Comparison of ENCODE assay signal across 12 mouse cellular contexts in genomic region chr17:6852177-6852947, GRCm38 (mm10).
DNase-seq lines count a peak whose midpoint lies in the region; ATAC-seq and TF ChIP-seq lines count a peak whose summit lies in the region.
"Had no signal": no experiment of that assay in that cellular context is flagged by ENCODE, and none has a peak within 500 bp of the region (broad histone marks: within the 10 kb centered on the region; RNA-seq: fewer than 3 reads in every experiment).

No protein-coding gene starts in this region.

- no peak for TF ChIP-seq CTCF in kidney, adult 2 months (conservative IDR thresholded peaks at IDR 0.05; ENCODE audit: insufficient read depth, insufficient read length, low read depth, low read length)
- TF ChIP-seq CTCF in lung, postnatal 0 days (IDR thresholded peaks at IDR 0.05): peak; percentile 55

- H3K4me3 ChIP-seq in kidney, adult 2 months (ENCODE audit: insufficient read depth, low read depth, low read length): no peak overlapping the region
- H3K4me3 ChIP-seq in lung, postnatal 0 days (ENCODE audit: low read depth, low read length): no peak overlapping the region
- no peak overlapping the region for H3K4me3 ChIP-seq in limb, embryonic 10.5 days
- H3K4me3 ChIP-seq: embryonic facial prominence, embryonic 12.5 days; heart, embryonic 13.5 days; midbrain, embryonic 12.5 days had no signal

- H3K27me3 ChIP-seq in kidney, adult 2 months (replicated peaks; ENCODE audit: control insufficient read depth, insufficient read depth, low read length): no peaks in the 10 kb centered on the region
- H3K27me3 ChIP-seq in lung, postnatal 0 days (replicated peaks; ENCODE audit: insufficient read depth, low read length): no peaks in the 10 kb centered on the region
- H3K27me3 ChIP-seq in limb, embryonic 10.5 days (ENCODE audit: low read depth, poor library complexity, severe bottlenecking): no peaks in the 10 kb centered on the region
- H3K27me3 ChIP-seq: embryonic facial prominence, embryonic 12.5 days; heart, embryonic 13.5 days; midbrain, embryonic 12.5 days had no signal

- H3K9me3 ChIP-seq in lung, postnatal 0 days (ENCODE audit: low read length): no peaks in the 10 kb centered on the region
- no peaks in the 10 kb centered on the region for H3K9me3 ChIP-seq in limb, embryonic 10.5 days (replicated peaks)
- H3K9me3 ChIP-seq: embryonic facial prominence, embryonic 12.5 days; heart, embryonic 13.5 days; midbrain, embryonic 12.5 days had no signal

- no peak for TF ChIP-seq POLR2A in kidney, adult 2 months (IDR thresholded peaks at IDR 0.05; ENCODE audit: low read depth, low read length)

- H3K27ac ChIP-seq in kidney, adult 2 months (ENCODE audit: insufficient read depth, low read depth, low read length): no peak overlapping the region
- no peak overlapping the region for H3K27ac ChIP-seq in lung, postnatal 0 days (ENCODE audit: low read length)
- H3K27ac ChIP-seq in limb, embryonic 10.5 days: no peak overlapping the region
- H3K27ac ChIP-seq: embryonic facial prominence, embryonic 12.5 days; heart, embryonic 13.5 days; midbrain, embryonic 12.5 days had no signal

- WGBS in kidney, adult 2 months: 52% methylated on average over 11 of the region's 11 CpGs
- 66% methylated on average over 11 of the region's 11 CpGs for WGBS in lung, postnatal 0 days
- WGBS in limb, embryonic 10.5 days: 53% methylated on average over 11 of the region's 11 CpGs

- peak; percentile 17 for DNase-seq in 416B (ENCODE audit: low read depth)
- peak; percentile 23 for DNase-seq in CD4-positive helper T cell, adult 2 months (ENCODE audit: low read depth, low spot score)
- DNase-seq in kidney, adult 2 months: peak; percentile 57
- no peak for DNase-seq in lung, postnatal 0 days (ENCODE audit: low spot score)
- DNase-seq in cerebellum, adult 11 months: no peak
- DNase-seq in limb, embryonic 10.5 days (ENCODE audit: low spot score): no peak
- DNase-seq in cerebellum, adult 9-11 months: no peak
- DNase-seq in gastrocnemius, postnatal 10 days: no peak
- DNase-seq: adrenal gland, postnatal 14 days had no signal

- no peaks in the 10 kb centered on the region for H3K4me1 ChIP-seq in kidney, adult 2 months (ENCODE audit: control insufficient read depth, insufficient read depth, low read length)
- no peaks in the 10 kb centered on the region for H3K4me1 ChIP-seq in lung, postnatal 0 days (ENCODE audit: insufficient read depth, low read depth, low read length)
- H3K4me1 ChIP-seq in limb, embryonic 10.5 days: 0 out of 2 replicates have a peak, but pooled peaks cover 7% of the 10 kb centered on the region
- H3K4me1 ChIP-seq: embryonic facial prominence, embryonic 12.5 days; heart, embryonic 13.5 days; midbrain, embryonic 12.5 days had no signal

- H3K4me2 ChIP-seq in lung, postnatal 0 days (replicated peaks; ENCODE audit: low read depth, low read length): no peak overlapping the region
- H3K4me2 ChIP-seq: embryonic facial prominence, embryonic 12.5 days; heart, embryonic 13.5 days; midbrain, embryonic 12.5 days had no signal

- no peaks in the 10 kb centered on the region for H3K36me3 ChIP-seq in kidney, adult 2 months (ENCODE audit: control insufficient read depth, insufficient read depth, low read length)
- no peaks in the 10 kb centered on the region for H3K36me3 ChIP-seq in lung, postnatal 0 days (ENCODE audit: insufficient read depth, low read length)
- no peaks in the 10 kb centered on the region for H3K36me3 ChIP-seq in limb, embryonic 10.5 days
- H3K36me3 ChIP-seq: embryonic facial prominence, embryonic 12.5 days; heart, embryonic 13.5 days; midbrain, embryonic 12.5 days had no signal

- ATAC-seq in lung, postnatal 0 days: no peak

- no peak for TF ChIP-seq EP300 in lung, postnatal 0 days (IDR thresholded peaks at IDR 0.05)

- H3K9ac ChIP-seq in lung, postnatal 0 days (replicated peaks; ENCODE audit: low read depth): no peak overlapping the region
- H3K9ac ChIP-seq: embryonic facial prominence, embryonic 12.5 days; heart, embryonic 13.5 days; midbrain, embryonic 12.5 days had no signal

Comparison
In these comparisons a context has a peak if more than half of its experiments do, and no peak if none do; other contexts are left out.
1. DNase-seq: peak in 416B (single experiment), CD4-positive helper T cell, adult 2 months (single experiment) and kidney, adult 2 months (single experiment); none in lung, postnatal 0 days (single experiment), cerebellum, adult 11 months (single experiment), limb, embryonic 10.5 days (single experiment), cerebellum, adult 9-11 months (single experiment) and gastrocnemius, postnatal 10 days (single experiment).